Mouse (Mus musculus) ES-Bruce4 (cell line): ENCODE measurements at regions not wholly inside any gene's neighbourhood (a gene's known extent, or its start where the extent isn't known, plus 50 kb on each side); places are given as distances from the start of the nearest gene placed in this dataset.

Experiments
- CTCF ChIP-seq: IDR thresholded peaks from one replicate; pipeline ENCODE4 v1.8.1; 2011; ENCODE audit warnings: low read depth, low read length
- POLR2A ChIP-seq: IDR thresholded peaks from one replicate; pipeline ENCODE4 v1.8.1; 2011; ENCODE audit warnings: low read length; ENCODE audit not compliant: insufficient read depth

DNA sequence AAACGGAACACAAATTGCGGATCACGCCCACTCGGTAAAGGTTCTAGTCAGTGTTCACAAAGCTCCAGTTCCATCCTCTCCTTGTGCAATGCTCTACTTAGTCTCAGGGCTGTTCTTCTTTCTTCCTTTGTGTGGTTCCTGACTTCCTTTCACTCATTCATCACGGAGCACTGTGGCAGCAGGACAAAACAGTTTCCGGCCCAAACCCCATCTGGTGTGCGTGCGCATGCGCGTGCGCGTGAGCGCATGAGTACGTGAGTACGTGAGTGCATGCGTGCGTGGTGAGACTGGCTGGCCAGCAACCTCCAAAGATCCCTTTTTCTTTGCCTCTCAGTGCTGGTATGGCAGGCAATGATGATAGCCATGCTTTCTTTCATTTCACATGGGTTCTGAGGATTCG lies 62.5 kb upstream of the Gm21915 start:
- TF ChIP-seq POLR2A (no peak), CTCF (no peak)
